Mouse (Mus musculus) mature B cell (primary cell): ENCODE results near the gene Osgep.
"Not testable (repeated sequence)": the region's sequence is repeated elsewhere in the genome, so short reads cannot be mapped to it uniquely, and the experiment has no call there.

Source experiments
- in situ Hi-C: fragments of 300-500 bp; cut with MboI; formaldehyde crosslinking; loops from 2 replicates; pipeline ENCODE4 v1.14.3; 2019

Gene Osgep

DNA sequence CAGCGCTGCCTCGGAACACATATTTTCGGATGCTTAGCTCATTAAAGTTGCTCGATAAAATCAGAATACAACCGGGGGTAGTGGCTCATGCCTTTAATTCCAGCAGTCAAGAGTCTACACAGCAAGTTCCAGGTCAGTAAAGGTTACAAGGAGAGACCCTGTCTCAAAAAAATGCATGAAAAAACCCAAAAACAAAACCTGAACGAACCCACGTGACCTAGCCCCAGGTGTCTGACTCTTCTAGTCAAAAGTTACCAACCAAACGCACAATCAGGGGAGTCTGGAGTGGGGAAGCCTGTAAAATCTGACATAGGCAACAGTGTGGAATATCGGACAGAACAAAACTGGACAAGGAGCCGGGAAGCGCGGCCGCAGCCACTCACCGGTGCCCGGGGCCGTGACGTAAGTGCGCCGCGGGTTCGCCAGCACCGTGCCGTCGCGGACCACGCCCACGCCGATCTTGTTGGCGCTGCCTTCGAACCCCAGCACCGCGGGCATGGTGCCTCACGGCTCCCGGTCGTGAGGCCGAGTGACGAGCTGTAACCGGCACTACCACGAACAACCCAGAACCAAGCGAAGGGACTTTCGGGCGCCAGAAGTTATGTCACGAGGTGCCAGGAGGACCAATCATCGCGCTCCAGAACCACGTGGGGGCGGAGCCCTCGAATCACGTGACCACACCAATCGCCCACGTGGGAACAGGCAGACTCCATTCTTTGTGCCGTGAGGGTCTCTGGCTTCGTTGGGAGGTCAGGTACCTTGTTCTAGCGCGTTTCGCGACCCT lies at the start of gene Osgep, which contains the start of gene Apex1:
Osgep (minus strand) TSS at position 613 of the 784 bp plus-strand sequence.
Apex1 (plus strand) TSS at position 688 of the 784 bp plus-strand sequence.
- in situ Hi-C loops, result loop anchor here (10.0 kb wide), 2 partner anchors 100 to 140 kb away; no protein-coding TSS in a partner anchor

DNA sequence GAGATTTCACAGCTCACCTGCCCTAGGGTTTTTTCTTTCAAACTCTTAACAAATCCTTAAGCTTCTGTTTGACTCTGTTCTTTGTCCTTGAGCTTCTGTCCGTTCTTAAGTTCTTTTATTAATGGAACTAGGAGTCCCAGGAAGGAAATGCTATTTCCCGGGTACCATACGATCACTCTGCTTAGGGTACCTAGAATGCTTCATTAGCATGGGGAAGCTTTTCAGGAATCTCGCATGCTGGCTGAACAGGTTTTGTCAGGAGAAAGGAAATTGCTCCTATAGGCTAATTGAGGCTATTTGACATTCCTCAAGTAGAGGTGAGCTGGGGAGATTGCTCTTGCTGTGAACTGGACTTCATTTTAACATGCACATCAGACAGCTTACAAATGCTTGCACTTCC lies 49.0 kb upstream of the Osgep start:
- in situ Hi-C loops, result no loop called here

DNA sequence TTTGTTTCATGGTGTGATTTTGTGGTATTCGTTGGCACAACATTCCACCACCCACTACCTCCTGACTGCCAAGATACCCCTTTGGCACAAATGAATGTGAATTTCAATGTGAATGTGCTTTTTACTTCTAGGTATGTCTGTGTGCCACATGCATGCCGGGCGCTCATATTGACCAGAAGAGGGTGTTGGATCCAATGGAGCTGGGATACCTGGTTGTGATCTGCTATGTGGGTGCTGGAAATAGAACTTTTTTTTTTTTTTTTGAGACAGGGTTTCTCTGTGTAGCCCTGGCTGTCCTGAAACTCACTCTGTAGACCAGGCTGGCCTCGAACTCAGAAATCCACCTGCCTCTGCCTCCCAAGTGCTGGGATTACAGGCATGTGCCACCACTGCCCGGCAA lies 48.4 kb upstream of the Osgep start:
- in situ Hi-C loops, result not testable (repeated sequence)

DNA sequence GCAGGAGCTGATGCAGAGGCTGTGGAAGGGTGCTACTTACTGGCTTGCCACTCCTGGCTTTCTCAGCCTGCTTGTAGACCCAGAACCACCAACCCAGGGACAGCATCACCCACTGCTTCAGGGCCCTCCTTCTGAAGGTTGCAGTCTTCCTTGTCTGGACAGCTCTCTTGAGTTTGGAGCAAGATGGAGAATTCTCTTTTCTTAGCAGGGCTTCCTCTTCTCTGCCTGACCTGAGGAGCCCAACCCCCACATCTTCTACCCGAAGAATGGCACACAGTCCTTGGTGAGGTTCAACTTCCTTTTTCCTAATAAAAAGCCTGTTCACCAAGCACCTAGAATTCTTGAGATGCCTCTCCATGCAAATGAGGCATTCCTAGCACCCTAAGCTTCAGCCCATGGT lies 46.1 kb upstream of the Osgep start:
- in situ Hi-C loops, result no loop called here

DNA sequence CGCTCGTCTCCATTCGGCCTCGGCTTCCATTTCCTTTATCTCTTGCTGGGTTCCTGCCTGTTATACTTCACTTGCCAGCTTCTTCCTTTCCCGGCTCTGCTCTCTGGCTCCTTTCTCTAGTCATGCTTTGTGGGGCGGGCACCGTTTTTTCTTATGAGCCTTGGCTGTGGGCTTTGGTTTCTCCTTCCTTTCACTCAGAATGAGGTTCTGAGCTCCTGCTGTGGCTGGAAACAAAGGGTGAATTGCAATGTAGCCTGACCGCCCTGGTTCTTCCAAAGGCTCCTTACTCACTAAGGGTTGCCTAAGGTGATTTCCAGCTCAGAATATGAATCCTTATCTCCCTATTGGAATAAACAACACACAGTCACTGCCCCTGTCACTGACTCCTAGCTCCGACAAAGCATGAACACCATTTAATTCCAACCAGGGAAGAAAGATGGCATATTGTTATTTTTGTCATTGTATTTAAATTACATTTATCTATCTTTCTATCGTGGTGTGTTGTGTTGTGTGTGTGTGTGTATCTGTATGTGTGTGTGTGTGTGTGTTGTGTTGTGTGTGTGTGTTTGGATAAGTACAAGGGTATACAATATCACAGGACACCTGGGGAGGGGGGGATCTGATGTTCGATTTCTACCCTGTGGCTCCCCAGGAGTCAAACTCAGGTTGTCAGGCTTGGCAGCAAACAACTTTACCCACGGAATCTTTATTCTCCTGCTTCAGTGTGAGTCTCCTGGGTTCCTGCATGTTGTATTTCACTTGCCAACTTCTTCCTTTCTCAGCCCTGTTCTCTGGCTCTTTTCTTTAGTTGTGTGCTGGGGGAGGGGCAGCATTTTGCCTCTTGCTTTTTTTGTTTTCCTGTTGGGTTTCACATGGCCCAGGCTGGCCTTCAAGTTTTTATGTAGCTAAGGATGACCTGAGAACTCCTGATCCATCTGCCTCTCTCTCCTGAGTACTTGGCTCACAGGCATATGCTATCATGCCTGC lies 45.2 kb upstream of the Osgep start:
- in situ Hi-C loops, result no loop called here

DNA sequence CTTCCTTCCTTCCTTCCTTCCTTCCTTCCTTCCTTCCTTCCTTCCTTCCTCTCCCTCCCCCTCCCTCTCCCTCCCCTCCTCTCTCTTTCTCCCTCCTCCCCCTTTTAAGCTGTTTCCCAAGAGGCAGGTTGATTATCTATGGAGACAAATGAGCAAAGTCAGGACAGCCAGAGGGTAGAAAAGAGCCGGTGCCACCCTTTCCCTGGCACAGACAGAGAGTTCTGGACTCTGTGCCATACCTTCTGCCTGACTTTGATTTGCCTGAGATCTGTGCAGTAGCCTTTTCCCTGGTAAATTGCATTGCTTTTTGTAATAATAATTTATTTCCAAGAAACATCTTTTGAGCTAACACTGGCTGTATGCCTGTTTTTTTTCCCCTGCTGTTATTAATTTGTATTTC lies 44.3 kb upstream of the Osgep start:
- in situ Hi-C loops, result no loop called here

DNA sequence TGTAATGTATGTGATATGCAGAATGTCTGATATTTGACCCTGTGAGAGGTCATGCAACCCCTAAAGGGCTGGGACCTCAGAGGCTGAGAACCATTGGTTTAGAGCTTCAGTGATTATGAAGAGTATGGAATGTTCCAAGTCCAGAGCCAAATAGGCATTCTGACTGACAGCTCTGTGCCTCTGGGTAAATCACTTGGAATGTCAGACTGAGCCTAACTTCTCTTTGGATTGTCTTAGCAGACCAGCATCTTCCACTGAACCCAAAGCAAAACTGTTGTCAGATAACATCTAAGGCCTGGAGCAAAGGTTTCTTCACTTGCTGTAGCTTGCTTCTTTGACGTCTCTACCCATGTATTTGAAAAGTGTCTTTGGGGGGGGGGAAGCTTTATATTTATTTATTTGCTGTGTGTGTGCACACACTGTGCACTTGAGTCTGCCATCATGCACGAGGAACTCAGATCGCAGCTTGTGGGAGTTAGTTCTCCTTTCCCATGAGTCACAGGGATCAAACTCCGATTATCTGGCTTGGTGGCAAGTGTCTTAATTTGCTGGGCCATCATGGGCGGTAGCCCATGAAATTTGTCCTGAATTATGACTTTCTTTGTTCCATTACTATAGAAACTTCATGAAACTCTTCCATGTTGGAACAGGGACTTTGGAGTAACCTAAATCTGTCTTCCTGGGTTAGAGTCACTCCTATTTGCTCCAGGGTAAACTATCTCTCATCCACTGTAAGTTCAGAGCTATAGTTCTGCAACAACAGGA lies 43.7 kb upstream of the Osgep start:
- in situ Hi-C loops, result no loop called here

DNA sequence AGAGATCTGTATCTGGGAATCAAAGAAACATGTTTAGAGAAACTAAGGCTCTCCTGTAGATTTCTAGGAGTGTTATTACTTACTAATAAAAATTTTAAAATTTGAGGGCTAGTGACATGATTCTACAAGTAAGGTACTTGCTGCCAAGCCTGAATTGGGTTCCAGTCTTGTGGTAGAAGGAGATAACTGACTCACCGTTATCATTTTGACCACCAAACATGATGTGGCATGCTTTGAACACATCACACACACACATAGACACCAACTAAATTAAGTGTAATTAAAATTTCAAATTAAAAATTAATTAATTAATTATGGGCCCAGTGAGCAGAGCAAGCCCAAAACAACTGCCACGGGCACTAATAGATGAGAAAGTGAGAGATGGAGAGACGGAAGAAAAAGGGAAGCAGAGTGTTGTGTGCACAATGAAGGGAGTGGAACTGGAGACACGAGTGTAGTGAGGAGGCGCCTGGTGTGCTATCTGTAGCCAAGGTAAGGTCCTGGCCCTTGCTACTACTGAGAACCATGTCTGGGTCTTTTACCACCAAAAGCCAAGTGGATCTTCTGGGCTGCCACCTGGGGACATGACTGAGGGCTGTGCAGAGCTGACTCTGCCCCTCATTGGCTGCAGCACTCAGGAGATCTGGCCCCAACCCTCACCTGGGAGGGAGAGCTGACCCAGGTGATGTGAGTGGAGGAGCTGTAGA lies 33.7 kb upstream of the Osgep start:
- in situ Hi-C loops, result not testable (repeated sequence)

DNA sequence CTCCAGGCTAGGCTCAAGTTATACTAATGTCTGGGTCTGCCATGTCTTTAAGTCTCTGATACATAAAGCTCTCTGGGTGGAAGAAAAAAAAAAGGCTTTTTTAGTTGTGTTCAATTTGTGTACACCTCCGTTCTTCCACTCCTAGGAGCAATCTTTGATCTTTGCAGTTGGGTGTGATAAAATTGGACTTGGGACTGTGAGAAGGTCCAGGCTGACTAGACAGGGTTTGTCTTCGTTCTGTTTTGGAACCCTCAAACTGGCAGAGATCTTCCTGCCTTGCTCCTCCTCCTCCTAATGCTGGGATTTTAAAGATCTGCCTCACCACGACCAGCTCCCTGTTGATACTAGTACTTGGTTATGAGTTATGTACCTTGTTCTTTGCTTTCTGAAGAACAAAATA lies 32.5 kb upstream of the Osgep start:
- in situ Hi-C loops, result not testable (repeated sequence)

DNA sequence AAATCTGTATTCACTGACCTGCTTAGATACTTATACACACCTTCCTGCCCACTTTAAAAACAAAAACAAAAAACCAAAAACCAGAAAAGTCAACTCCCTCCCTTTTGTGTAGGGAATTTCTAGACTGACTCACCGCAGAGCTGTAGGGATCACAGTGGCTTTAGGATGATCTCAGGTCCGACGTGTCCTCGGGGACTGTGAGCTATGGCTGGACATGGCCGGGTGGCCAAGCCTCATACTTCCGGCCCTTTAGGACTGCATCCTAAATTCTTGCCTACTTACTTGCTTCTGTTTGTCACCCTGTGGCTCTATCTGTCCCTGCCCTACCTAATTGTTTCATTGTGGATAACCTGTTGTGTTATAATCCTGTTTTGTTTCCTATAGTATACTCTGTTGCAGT lies 32.0 kb upstream of the Osgep start:
- in situ Hi-C loops, result not testable (repeated sequence)

DNA sequence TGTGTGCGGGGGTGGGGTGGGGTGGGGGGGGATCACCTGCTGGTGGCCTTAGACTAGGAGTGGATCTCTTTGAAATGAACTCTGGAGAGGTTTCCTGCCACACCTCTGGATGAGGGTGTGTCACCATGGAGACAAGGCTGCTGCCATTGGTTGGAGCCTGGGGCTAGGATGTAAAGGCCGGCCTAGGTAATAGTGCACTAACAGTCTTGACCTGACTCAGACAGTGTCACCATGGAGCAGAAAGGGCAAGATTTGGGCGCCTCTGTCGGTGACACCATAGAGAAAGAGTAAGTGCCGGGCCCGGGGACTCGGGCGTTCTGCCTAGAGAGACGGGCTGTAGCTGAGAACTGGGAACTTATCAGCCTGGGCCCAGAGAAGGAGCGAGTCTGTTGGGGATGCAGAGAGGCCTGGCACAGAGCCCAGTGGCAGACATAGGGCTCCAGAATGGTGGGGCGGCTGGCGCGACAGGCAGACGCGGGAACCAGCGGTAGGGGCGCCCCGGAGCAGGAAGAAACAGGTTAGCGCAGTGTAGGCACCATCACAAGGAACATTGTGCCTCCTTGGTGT lies 31.3 kb upstream of the Osgep start, which contains the start of gene Pnp2:
Pnp2 (plus strand) TSS at position 51 of the 567 bp plus-strand sequence.
- in situ Hi-C loops, result not testable (repeated sequence)

DNA sequence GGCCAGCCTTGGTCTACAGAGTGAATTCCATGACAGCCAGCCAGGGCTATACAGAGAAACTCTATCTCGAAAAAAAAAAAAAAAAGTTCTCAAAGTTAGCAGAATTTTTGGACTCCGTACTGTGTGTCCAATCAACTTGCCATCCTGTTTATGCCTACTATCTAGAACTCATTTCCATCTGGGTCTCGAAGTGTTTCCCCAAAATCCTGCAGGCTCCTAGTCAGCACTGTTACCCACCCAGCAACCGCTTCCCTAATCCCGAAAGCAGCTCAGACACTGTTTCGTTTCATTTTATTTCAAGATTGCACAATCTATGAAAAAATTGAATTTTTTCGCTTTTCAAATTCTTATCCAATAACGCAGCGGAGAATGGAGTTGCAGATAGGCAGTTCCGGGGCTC lies 30.8 kb upstream of the Osgep start:
- in situ Hi-C loops, result no loop called here

DNA sequence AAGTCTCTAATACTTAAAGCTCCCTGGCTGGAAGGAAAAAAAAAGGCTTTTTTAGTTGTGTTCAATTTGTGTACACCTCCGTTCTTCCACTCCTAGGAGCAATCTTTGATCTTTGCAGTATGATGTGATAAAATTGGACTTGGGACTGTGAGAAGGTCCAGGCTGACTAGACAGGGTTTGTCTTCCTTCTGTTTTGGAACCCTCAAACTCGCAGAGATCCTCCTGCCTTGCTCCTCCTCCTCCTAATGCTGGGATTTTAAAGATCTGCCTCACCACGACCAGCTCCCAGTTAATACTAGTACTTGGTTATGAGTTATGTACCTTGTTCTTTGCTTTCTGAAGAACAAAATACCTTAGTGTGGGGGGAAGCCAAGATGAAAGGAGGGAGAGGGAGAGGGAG lies 20.8 kb upstream of the Osgep start:
- in situ Hi-C loops, result not testable (repeated sequence)

DNA sequence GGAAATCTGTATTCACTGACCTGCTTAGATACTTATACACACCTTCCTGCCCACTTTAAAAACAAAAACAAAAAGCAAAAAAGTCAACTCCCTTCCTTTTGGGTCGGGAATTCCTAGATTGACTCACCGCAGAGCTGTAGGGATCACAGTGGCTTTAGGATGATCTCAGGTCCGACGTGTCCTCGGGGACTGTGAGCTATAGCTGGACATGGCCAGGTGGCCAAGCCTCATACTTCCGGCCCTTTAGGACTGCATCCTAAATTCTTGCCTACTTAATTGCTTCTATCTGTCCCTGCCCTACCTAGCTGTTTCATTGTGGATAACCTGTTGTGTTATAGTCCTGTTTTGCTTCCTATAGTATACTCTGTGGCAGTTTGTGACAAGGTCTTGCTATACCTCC lies 20.4 kb upstream of the Osgep start:
- in situ Hi-C loops, result not testable (repeated sequence)

DNA sequence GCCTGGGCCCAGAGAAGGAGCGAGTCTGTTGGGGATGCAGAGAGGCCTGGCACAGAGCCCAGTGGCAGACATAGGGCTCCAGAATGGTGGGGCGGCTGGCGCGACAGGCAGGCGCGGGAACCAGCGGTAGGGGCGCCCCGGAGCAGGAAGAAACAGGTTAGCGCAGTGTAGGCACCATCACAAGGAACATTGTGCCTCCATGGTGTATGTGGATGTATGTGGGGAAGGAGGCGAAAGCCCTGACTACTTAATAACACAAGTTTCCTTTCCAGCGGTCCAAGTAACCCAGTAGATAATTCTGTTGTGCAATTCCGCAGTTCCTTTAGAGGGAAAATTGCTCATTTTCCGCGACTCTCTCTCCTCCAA lies 20.0 kb upstream of the Osgep start:
- in situ Hi-C loops, result not testable (repeated sequence)

DNA sequence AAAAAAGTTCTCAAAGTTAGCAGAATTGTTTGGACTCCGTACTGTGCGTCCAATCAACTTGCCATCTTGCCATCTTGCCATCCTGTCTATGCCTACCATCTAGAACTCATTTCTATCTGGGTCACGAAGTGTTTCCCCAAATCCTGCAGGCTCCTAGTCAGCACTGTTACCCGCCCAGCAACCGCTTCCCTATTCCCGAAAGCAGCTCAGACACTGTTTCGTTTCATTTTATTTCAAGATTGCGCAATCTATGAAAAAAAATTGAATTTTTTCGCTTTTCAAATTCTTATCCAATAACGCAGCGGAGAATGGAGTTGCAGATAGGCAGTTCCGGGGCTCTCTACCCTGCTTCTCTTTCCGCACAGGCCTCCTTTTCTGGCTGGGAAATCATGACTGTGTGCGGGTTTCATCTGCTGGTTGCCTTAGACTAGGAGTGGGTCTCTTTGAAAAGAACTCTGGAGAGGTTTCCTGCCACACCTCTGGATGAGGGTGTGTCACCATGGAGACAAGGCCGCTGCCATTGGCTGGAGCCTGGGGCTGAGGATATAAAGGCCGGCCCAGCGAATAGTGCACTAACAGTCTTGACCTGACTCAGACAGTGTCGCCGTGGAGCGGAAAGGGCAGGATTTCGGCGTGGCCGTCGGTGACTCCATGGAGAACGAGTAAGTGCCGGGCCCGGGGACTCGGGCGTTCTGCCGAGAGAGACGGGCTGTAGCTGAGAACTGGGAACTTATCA lies 19.4 kb upstream of the Osgep start, which contains the start of gene Gm49342:
Gm49342 (plus strand) TSS at position 586 of the 736 bp plus-strand sequence.
- in situ Hi-C loops, result no loop called here

DNA sequence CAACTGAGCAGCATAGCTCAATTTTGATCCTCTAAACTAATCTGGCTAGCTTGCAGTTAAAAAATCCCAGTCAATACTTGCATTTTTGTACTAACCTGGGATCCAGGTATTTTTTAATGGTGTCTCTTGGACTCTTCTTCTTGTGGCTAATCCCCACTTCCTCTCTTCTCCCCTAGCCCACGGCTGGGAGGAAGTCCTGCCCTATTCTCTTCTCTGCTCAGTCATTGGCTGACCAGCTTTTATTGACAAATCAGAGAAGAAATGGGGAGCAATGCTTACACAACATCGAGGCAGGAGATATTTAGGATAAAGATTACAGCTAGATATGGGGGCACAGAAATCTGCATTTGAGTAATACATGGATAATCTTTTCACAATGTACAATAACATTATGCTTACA lies 14.2 kb upstream of the Osgep start:
- in situ Hi-C loops, result loop anchor here (10.0 kb wide), 1 partner anchor 134 kb away; the partner anchor contains the start of genes Ccnb1ip1 and Parp2

DNA sequence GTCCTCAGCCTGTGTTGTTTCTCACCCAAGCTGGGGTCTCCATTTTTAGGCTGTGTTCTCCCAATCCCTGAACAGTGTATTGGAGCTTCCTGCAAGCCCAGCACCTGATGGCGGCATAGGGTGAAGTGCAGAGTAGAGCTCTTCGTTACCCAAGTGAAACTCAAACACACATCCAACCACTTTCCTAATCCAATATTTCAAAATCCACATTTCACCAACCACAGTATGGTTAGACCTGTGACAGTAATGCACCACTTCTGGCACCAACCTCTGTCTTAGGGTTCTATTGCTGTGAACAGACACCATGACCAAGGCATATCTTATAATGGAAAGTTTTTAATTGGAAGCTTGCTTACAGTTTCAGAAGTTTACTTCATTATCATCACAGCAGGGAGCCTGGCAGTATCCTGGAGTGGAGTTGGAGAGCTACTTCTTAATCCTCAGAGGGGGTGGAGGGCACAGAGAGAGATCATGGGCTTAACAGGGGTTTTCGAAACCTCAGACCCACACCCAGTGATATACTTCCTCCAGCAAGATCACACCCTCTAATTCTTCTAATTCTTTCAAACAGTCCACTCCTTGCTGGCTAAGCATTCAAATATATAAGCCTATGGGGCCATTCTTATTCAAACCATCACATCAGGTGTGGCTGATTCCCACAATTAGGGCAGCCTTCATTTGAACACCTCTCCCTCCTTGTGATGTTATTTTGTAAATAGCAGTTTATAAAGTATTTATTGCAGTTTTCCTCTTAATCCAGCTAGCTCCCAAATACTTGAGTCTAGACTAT lies 13.6 kb upstream of the Osgep start:
- in situ Hi-C loops, result loop anchor here (10.0 kb wide), 1 partner anchor 134 kb away; the partner anchor contains the start of genes Ccnb1ip1 and Parp2

DNA sequence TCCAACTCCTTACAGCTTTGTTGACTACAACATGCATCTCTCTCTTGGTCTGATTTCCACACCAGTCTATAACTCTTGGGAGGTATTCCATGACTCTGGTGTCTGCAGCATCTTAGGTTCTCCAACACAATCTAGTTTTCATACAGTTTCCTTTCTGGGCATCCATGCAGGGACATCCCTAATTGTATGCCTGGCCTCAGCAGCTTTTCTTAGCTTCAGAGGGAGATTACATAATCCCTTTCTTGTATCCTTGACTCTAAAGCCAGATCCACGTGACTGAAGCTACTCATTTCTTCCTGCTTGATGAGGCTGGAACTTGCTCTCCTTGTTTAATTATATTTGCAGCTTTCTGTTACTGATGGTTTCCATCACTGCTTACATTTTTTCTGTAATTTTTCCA lies 12.0 kb upstream of the Osgep start:
- in situ Hi-C loops, result loop anchor here (10.0 kb wide), 1 partner anchor 132 kb away; the partner anchor contains the start of genes Ccnb1ip1 and Parp2
